Mouse (Mus musculus): ENCODE results near the gene Gm49322.
A peak's percentile ranks its signal among the peaks of the same experiment; 100 is the strongest.

Gm49322 gene

GRCm38 (mm10) chr10:80654866-80655265 is 49.0 kb downstream of the Gm49322 start:
- DNase-seq (ENCODE audit: low read depth in 2 of 2, low spot score in 2 of 2): no peak

DNA sequence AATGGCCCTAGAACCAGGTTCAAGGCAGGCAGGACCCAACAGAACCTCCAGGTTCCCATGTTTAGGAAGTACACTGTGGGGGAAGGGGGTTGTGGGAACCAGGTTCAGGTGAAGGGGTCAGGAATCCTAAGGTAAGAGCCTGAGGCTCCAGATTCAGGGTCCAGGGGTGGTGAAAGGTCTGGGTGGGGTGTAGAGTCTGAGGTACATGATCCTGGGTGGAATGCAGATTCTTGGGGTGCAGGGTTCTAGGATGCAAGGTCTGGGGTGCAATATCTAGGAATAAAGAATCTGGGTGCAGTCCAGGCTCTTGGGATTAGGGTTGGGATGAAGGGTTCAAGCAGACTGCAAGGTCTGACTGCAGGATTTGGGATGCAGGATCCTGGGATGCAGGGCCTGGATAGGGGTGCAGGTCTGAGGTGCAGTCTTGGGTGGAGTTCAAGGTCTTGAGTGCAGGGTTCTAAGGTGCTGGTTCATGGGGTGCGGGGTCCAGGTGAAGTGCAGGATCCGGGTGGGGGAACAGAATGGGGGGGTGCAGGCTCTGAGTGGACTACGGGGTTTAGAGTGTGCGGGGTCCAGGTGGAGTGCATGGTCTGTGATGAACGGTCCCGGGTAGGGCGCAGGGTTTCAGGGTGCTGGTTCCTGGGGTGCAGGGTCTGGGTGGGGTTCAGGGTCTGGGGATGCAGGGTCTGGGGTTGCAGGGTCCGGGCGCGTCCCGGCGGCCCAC is 49.7 kb downstream of the Gm49322 start:
- no peak for DNase-seq (ENCODE audit: low read depth in 2 of 2, low spot score in 2 of 2)

DNA sequence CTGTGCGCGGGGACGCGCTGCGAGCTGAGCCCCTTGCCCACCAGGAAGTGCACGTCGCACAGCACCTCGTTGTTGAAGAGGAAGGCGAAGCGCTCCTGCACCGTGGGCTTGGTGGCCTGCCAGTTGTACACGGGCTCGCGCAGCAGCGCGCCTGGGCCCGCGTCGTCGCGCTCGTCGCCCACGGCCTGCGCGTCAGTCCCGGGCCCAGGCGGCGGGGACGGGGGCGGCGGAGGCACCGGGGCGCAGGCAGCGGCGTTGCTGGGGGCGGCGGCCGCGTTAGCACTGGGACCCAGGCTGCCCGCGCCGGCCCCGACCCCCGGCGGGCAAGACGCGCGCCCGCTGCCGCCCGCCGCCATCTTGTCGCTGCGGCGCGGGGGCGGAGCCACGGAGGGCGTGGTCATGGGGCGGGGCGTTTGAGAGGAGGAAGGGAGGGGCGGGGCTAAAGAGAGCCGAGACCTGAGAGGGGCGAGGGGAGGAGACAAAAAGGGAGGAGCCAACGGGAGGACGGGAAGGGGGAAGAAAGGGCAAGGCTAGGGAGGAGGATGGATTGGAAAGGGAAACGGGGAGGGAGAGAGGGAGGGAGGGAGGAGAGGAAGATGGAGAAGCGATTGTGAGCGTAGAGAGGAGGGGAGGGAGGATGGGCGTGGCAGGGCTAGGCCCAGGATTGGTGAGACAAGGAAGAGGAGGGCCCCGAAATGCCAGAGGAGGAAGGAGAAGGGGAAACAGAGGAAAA is 50.5 kb downstream of the Gm49322 start:
- peak; percentile 80 to 92 for DNase-seq (ENCODE audit: low read depth in 2 of 2, low spot score in 2 of 2)

DNA sequence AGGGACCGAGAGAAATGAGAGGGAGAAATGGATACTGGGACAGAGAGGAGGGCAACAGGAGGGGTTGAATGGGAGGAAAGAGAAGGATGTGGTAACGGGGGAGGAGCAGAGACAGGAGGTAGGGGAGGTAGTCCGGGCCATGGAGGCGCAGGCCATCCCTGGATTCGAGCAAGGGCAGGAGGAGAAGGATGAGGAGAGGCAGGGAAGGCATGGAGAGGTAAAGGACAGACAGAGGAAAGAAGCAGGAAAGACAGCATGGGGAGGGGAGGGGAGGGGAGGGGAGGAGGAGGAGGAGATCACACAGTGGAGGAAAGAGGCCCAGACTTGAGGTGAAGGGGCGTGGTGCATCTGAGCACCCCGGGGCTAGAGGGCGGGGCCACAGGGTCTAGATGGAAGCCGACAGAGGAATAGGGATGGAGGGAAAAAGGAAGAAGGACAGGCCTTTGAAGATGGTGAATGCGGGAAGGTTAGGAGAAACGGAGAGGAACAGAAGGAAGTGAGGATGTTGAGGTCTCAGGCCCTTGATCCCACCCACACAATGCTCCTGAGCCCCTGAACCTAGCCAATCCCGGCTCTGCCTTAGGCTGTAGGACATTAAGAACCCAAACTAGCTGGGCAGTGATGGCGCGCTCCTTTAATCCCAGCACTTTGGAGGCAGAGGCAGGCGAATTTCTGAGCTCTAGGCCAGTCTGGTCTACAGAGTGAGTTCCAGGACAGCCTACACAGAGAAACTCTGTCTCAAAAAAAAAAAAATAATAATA is 51.2 kb downstream of the Gm49322 start, which contains the start of gene Btbd2:
Gene Btbd2, minus strand, starts transcription at position 209 of the 761 bp plus-strand sequence.
- no peak for DNase-seq (ENCODE audit: low read depth in 2 of 2, low spot score in 2 of 2)

GRCm38 (mm10) chr10:80658194-80658840 is 52.5 kb downstream of the Gm49322 start:
- peak; percentile 51 to 58 for DNase-seq (ENCODE audit: low read depth in 2 of 2, low spot score in 2 of 2)

GRCm38 (mm10) chr10:80658841-80659202 is 53.0 kb downstream of the Gm49322 start:
- DNase-seq (ENCODE audit: low read depth in 2 of 2, low spot score in 2 of 2): no peak

- peak; percentile 54 to 69 for DNase-seq (ENCODE audit: low read depth in 2 of 2, low spot score in 2 of 2)
Observed at GRCm38 (mm10) chr10:80659213-80659612, 53.4 kb downstream of the Gm49322 start.

DNA sequence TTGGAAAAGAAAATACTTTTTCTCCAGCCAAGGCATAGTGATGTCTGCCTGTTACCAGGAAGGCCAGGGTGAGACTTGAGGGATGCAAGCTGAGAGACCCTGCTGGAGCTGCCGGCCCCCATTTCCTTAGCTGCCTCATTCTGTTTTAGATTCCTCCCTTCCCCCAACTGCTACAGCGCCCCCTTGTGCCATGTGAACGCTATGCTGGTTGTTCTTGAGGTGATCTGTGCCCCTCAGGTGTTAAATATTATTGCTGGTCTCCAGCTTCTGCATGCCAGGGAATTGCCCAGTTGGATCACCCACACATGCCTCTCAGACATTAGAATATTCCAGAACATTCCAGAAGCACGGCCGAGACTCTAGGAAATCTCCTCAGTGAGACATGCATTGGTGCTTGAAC is 55.3 kb downstream of the Gm49322 start:
- peak; percentile 64 to 79 for DNase-seq (ENCODE audit: low read depth in 2 of 2, low spot score in 2 of 2)

GRCm38 (mm10) chr10:80663485-80664196 is 57.8 kb downstream of the Gm49322 start:
- DNase-seq (ENCODE audit: low read depth in 2 of 2, low spot score in 2 of 2): no peak

GRCm38 (mm10) chr10:80664197-80665015 is 58.6 kb downstream of the Gm49322 start:
- DNase-seq (ENCODE audit: low read depth in 2 of 2, low spot score in 2 of 2): no peak

- no peak for DNase-seq (ENCODE audit: low read depth in 2 of 2, low spot score in 2 of 2)
Observed at GRCm38 (mm10) chr10:80665016-80665380, 59.2 kb downstream of the Gm49322 start.
